In the genomic region with DNA sequence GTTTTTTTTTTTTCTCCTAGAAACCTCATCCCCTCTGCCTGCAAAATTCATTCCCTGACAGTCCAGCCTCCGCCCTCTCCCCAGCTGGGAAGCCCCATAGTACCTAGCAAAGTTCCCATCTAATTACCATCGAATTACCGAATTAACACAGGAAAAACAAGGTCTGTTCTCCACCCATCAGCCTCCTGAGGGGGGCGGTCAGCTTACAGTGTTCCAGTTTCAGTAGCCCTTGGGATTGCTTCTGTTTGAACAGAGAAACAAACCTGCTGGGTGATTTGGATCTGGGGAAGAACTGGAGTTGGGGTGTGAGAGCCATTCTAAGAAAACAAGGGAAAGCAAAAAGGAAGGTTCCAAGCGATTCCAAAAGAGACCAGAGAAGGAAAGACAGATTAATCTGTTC, we compare ENCODE assay signal across 7 mouse cellular contexts.
A peak's percentile ranks its signal among the peaks of the same experiment; 100 is the strongest.
DNase-seq lines count a peak whose midpoint lies in the region; ATAC-seq and TF ChIP-seq lines count a peak whose summit lies in the region.

No protein-coding gene starts in this region.

- H3K4me3 ChIP-seq in left cerebral cortex, adult 2 months = peak overlapping the region; percentile 2; the same call in 1 of the 2 replicates
- H3K4me3 ChIP-seq in embryonic facial prominence, embryonic 14.5 days (ENCODE audit: low read depth, low read length) = no peak overlapping the region
- H3K4me3 ChIP-seq in heart, embryonic 16.5 days (ENCODE audit: low read length) = no peak overlapping the region
- H3K4me3 ChIP-seq in midbrain, embryonic 15.5 days = no peak overlapping the region

- H3K27ac ChIP-seq in left cerebral cortex, adult 2 months = peak overlapping the region; percentile 83
- H3K27ac ChIP-seq in embryonic facial prominence, embryonic 14.5 days (replicated peaks; ENCODE audit: low read depth, low read length) = no peak overlapping the region; the same call in 1 of the 2 replicates
- peak overlapping the region; percentile 95 for H3K27ac ChIP-seq in heart, embryonic 16.5 days (ENCODE audit: low read length)
- peak overlapping the region; percentile 34; the same call in 1 of the 2 replicates for H3K27ac ChIP-seq in midbrain, embryonic 15.5 days

- no peaks in the 10 kb centered on the region for H3K27me3 ChIP-seq in embryonic facial prominence, embryonic 14.5 days (replicated peaks; ENCODE audit: control insufficient read depth, insufficient read depth, low read length)
- H3K27me3 ChIP-seq in heart, embryonic 16.5 days (ENCODE audit: control insufficient read depth, insufficient read depth, low read length) = no peaks in the 10 kb centered on the region
- no peaks in the 10 kb centered on the region for H3K27me3 ChIP-seq in midbrain, embryonic 15.5 days (replicated peaks)

- ATAC-seq in embryonic facial prominence, embryonic 14.5 days (ENCODE audit: low read depth) = peak; percentile 62
- ATAC-seq in heart, embryonic 16.5 days (replicated peaks; ENCODE audit: extremely low read depth, insufficient read depth, low FRiP score) = no peak
- no peak for ATAC-seq in midbrain, embryonic 15.5 days (replicated peaks)

- no peak; the same call in 1 of the 2 replicates for TF ChIP-seq CTCF in left cerebral cortex, adult 2 months (IDR thresholded peaks at IDR 0.05)

- DNase-seq in left cerebral cortex, adult 2 months (ENCODE audit: extremely low spot score in 1 of 2, low spot score in 2 of 2) = peak in 1 of 2 experiments; percentile 11
- DNase-seq in left cerebral cortex, adult 8-10 months (ENCODE audit: low spot score in 2 of 2) = no peak
- DNase-seq in embryonic facial prominence, embryonic 14.5 days (ENCODE audit: low spot score) = peak; percentile 54
- DNase-seq in urinary bladder, postnatal 14 days (ENCODE audit: low spot score) = no peak
- DNase-seq in adrenal gland, postnatal 25 days = no peak

- H3K36me3 ChIP-seq in embryonic facial prominence, embryonic 14.5 days (ENCODE audit: control insufficient read depth, insufficient read depth, low read length) = no peaks in the 10 kb centered on the region
- no peaks in the 10 kb centered on the region for H3K36me3 ChIP-seq in heart, embryonic 16.5 days (ENCODE audit: control insufficient read depth, insufficient read depth)
- no peaks in the 10 kb centered on the region for H3K36me3 ChIP-seq in midbrain, embryonic 15.5 days (replicated peaks)

- H3K4me2 ChIP-seq in embryonic facial prominence, embryonic 14.5 days (ENCODE audit: low read depth, low read length) = peak overlapping the region; percentile 27; the same call in 1 of the 2 replicates
- H3K4me2 ChIP-seq in heart, embryonic 16.5 days (ENCODE audit: low read depth, low read length) = peak overlapping the region; percentile 48
- peak overlapping the region; percentile 19; the same call in 1 of the 2 replicates for H3K4me2 ChIP-seq in midbrain, embryonic 15.5 days

- H3K4me1 ChIP-seq in embryonic facial prominence, embryonic 14.5 days (ENCODE audit: control insufficient read depth, insufficient read depth, low read length) = peaks cover 33% of the 10 kb centered on the region
- H3K4me1 ChIP-seq in heart, embryonic 16.5 days (ENCODE audit: control insufficient read depth, insufficient read depth, low read length) = peaks cover 55% of the 10 kb centered on the region
- peaks cover 21% of the 10 kb centered on the region for H3K4me1 ChIP-seq in midbrain, embryonic 15.5 days

- no peaks in the 10 kb centered on the region for H3K9me3 ChIP-seq in embryonic facial prominence, embryonic 14.5 days (ENCODE audit: control insufficient read depth, low read length)
- H3K9me3 ChIP-seq in heart, embryonic 16.5 days (replicated peaks; ENCODE audit: control insufficient read depth, low read length) = no peaks in the 10 kb centered on the region
- H3K9me3 ChIP-seq in midbrain, embryonic 15.5 days = no peaks in the 10 kb centered on the region

- 15% methylated on average over 5 of the region's 5 CpGs for WGBS in embryonic facial prominence, embryonic 14.5 days
- 27% methylated on average over 5 of the region's 5 CpGs for WGBS in heart, embryonic 16.5 days
- 14% methylated on average over 5 of the region's 5 CpGs for WGBS in midbrain, embryonic 15.5 days

- H3K9ac ChIP-seq in embryonic facial prominence, embryonic 14.5 days (ENCODE audit: low read depth, low read length) = no peak overlapping the region
- H3K9ac ChIP-seq in heart, embryonic 16.5 days (ENCODE audit: low read length) = peak overlapping the region; percentile 66
- H3K9ac ChIP-seq in midbrain, embryonic 15.5 days = no peak overlapping the region

- intact Hi-C loops in left cerebral cortex, adult 2 months (cut with DNase I) = loop anchor here (5.0 kb wide), 1 partner anchor 114 kb away; no protein-coding TSS in a partner anchor
